Mouse (Mus musculus) kidney, adult 2 months (tissue): Measurements from ENCODE around the gene Mob2.

Source experiments
- CTCF ChIP-seq: fragments of 200-500 bp; conservative IDR thresholded peaks from 2 replicates; pipeline ENCODE4 v1.5.1; 2011; ENCODE audit warnings: low read depth, mild to moderate bottlenecking, control low read depth, low read length, moderate library complexity, mixed read lengths; ENCODE audit not compliant: insufficient read depth, insufficient read length
- POLR2A ChIP-seq: fragments of 200-500 bp; IDR thresholded peaks from one replicate; pipeline ENCODE4 v1.6.1; 2011; ENCODE audit warnings: low read depth, low read length, control low read depth

- TF ChIP-seq CTCF: no peak
- TF ChIP-seq POLR2A: no peak
These were observed 4.2 kb downstream of the Mob2 start for GRCm38 (mm10) chr7:142056601-142057061.
